Mouse (Mus musculus) embryonic facial prominence, embryonic 12.5 days (tissue): Measurements from ENCODE around the gene Cd8b1. TPM values are rescaled to one million over a fixed set of nuclear protein-coding genes. Genes with fewer than 3 reads are reported as not detected.

Experiments
- ATAC-seq: fragments of 200-750 bp; cut with Nextera tagmentation; 2 replicates; pipeline ENCODE4 v1.8.0; 2017; ENCODE audit not compliant: insufficient number of reproducible peaks, insufficient read depth, low FRiP score, low TSS enrichment
- H3K27ac ChIP-seq: fragments of 300-500 bp; sonication (generic); 2 replicates; pipeline ENCODE4 v1.5.1; 2016; ENCODE audit warnings: mild to moderate bottlenecking
- H3K27me3 ChIP-seq: fragments of 300-500 bp; sonication (generic); 2 replicates; pipeline ENCODE4 v1.6.1; 2016; ENCODE audit warnings: mild to moderate bottlenecking, moderate library complexity
- H3K36me3 ChIP-seq: fragments of 300-500 bp; sonication (generic); 2 replicates; pipeline ENCODE4 v1.6.1; 2016; ENCODE audit warnings: mild to moderate bottlenecking
- H3K4me1 ChIP-seq: fragments of 300-500 bp; sonication (generic); 2 replicates; pipeline ENCODE4 v1.6.1; 2016
- H3K4me2 ChIP-seq: fragments of 300-500 bp; sonication (generic); replicated peaks from 2 replicates; pipeline ENCODE4 v1.6.1; 2016; ENCODE audit warnings: mild to moderate bottlenecking, moderate library complexity
- H3K4me3 ChIP-seq: fragments of 300-500 bp; sonication (generic); 2 replicates; pipeline ENCODE4 v1.5.1; 2016; ENCODE audit warnings: mild to moderate bottlenecking
- H3K9ac ChIP-seq: fragments of 300-500 bp; sonication (generic); 2 replicates; pipeline ENCODE4 v1.6.1; 2016; ENCODE audit warnings: mild to moderate bottlenecking, moderate library complexity
- H3K9me3 ChIP-seq: fragments of 300-500 bp; sonication (generic); 2 replicates; pipeline ENCODE4 v1.6.1; 2016; ENCODE audit warnings: mild to moderate bottlenecking, moderate library complexity
- WGBS: fragments of 180-500 bp; shearing (Covaris S2); methylation state at CpG from one replicate; pipeline ENCODE4 v1.1.7; 2016; 5-methylcytosine and 5-hydroxymethylcytosine counted together
- polyA plus RNA-seq: library from polyadenylated mRNA; unstranded; fragments of >200 nt; fragmentation: Nextera tagmentation; extraction: Ambion mirVana; gene quantifications from 2 replicates; pipeline ENCODE4 v1.2.1, GENCODE M21; 2016

The Cd8b1 gene
- polyA plus RNA-seq, 1 experiment from 2014 or later, result 0.14 TPM

GRCm38 (mm10) chr6:71374311-71374829, 51.8 kb downstream of the Cd8b1 start:
- WGBS, result 88% methylated on average over 19 of the region's 19 CpGs
- Histone ChIP-seq H3K27ac (no peak overlapping the region), H3K9me3 (no peaks in the 10 kb centered on the region; the same call in 1 of the 2 replicates), H3K36me3 (no peaks in the 10 kb centered on the region), H3K27me3 (no peaks in the 10 kb centered on the region), H3K4me3 (no peak overlapping the region), H3K9ac (no peak overlapping the region), H3K4me2 (no peak overlapping the region), H3K4me1 (no peaks in the 10 kb centered on the region)
- no peak for ATAC-seq

- Histone ChIP-seq H3K36me3 (no peaks in the 10 kb centered on the region), H3K4me3 (no peak overlapping the region), H3K9me3 (no peaks in the 10 kb centered on the region; the same call in 1 of the 2 replicates), H3K27ac (no peak overlapping the region), H3K4me1 (no peaks in the 10 kb centered on the region), H3K9ac (no peak overlapping the region), H3K27me3 (no peaks in the 10 kb centered on the region), H3K4me2 (no peak overlapping the region)
- no peak for ATAC-seq
- WGBS, result 83% methylated on average over 2 of the region's 2 CpGs
Measured at GRCm38 (mm10) chr6:71374921-71375320, 52.3 kb downstream of the Cd8b1 start.

GRCm38 (mm10) chr6:71376711-71377110, 54.1 kb downstream of the Cd8b1 start:
- H3K4me3 ChIP-seq, result no peak overlapping the region
- no peaks in the 10 kb centered on the region for H3K4me1 ChIP-seq
- ATAC-seq, result no peak
- no peaks in the 10 kb centered on the region for H3K27me3 ChIP-seq
- no peak overlapping the region for H3K9ac ChIP-seq
- H3K4me2 ChIP-seq, result no peak overlapping the region
- no peaks in the 10 kb centered on the region; the same call in 1 of the 2 replicates for H3K9me3 ChIP-seq
- WGBS, result 98% methylated on average over 13 of the region's 13 CpGs
- H3K36me3 ChIP-seq, result no peaks in the 10 kb centered on the region
- no peak overlapping the region for H3K27ac ChIP-seq

- Histone ChIP-seq H3K27me3 (no peaks in the 10 kb centered on the region), H3K9ac (no peak overlapping the region), H3K4me3 (no peak overlapping the region), H3K4me2 (no peak overlapping the region), H3K9me3 (no peaks in the 10 kb centered on the region; the same call in 1 of the 2 replicates), H3K27ac (no peak overlapping the region), H3K4me1 (no peaks in the 10 kb centered on the region), H3K36me3 (no peaks in the 10 kb centered on the region)
- ATAC-seq, result no peak
- 88% methylated on average over 5 of the region's 5 CpGs for WGBS
Measured at GRCm38 (mm10) chr6:71381654-71382053, 59.1 kb downstream of the Cd8b1 start.

Other genes with a start within 250 kb of the Cd8b1 start
- gene Thnsl2, start 178.3 kb upstream of the Cd8b1 start, polyA plus RNA-seq, result 4.9 and 5.3 TPM in 2 replicates
- gene Fabp1, start 123.0 kb upstream of the Cd8b1 start, polyA plus RNA-seq, result not detected in 2 replicates
- gene Krcc1, start 51.1 kb upstream of the Cd8b1 start, polyA plus RNA-seq, result 33.0 and 37.3 TPM in 2 replicates
- 2.5 and 2.8 TPM in 2 replicates for gene Smyd1, start 555 bp upstream of the Cd8b1 start, polyA plus RNA-seq
- gene Cd8a, start 50.6 kb downstream of the Cd8b1 start, polyA plus RNA-seq, result not detected in 2 replicates
- gene Rmnd5a, start 117.8 kb downstream of the Cd8b1 start, polyA plus RNA-seq, result 17.8 and 18.7 TPM in 2 replicates
- gene Rnf103, start 171.1 kb downstream of the Cd8b1 start, polyA plus RNA-seq, result 20.6 and 22.4 TPM in 2 replicates
- gene Chmp3, start 221.0 kb downstream of the Cd8b1 start, polyA plus RNA-seq, result 50.8 and 53.0 TPM in 2 replicates